Mouse (Mus musculus): Measurements from ENCODE around the gene Tex12. TPM values are rescaled to one million over a fixed set of nuclear protein-coding genes. Genes with fewer than 3 reads are reported as not detected.

Tex12 gene
- total and polyA plus RNA-seq, 2 experiments from 2014 or later = not detected

GRCm38 (mm10) chr9:50552206-50552605 lies 8.9 kb downstream of the Tex12 start:
- no peaks in the 10 kb centered on the region for H3K36me3 ChIP-seq (ENCODE audit: insufficient read depth, low read length)
- no peak overlapping the region for H3K4me3 ChIP-seq (ENCODE audit: low read depth, low read length)
- H3K27me3 ChIP-seq (ENCODE audit: insufficient read depth, low read length) = no peaks in the 10 kb centered on the region
- no peak for ATAC-seq (ENCODE audit: low FRiP score)
- WGBS = 82% methylated on average over 5 of the region's 5 CpGs
- H3K4me2 ChIP-seq (ENCODE audit: low read depth, low read length, poor library complexity, severe bottlenecking) = no peak overlapping the region
- no peak overlapping the region for H3K9ac ChIP-seq (replicated peaks; ENCODE audit: low read length, poor library complexity, severe bottlenecking)
- H3K9me3 ChIP-seq (ENCODE audit: low read length) = no peaks in the 10 kb centered on the region
- TF ChIP-seq CTCF (IDR thresholded peaks at IDR 0.05) = no peak
- H3K4me1 ChIP-seq (ENCODE audit: insufficient read depth, low read length) = no peaks in the 10 kb centered on the region
- no peak for DNase-seq (ENCODE audit: low spot score)
- H3K27ac ChIP-seq (ENCODE audit: low read depth, low read length) = no peak overlapping the region

GRCm38 (mm10) chr9:50548936-50549335 lies 12.2 kb downstream of the Tex12 start:
- DNase-seq (ENCODE audit: low spot score) = no peak
- Histone ChIP-seq H3K4me1 (ENCODE audit: insufficient read depth, low read length) (no peaks in the 10 kb centered on the region), H3K4me2 (ENCODE audit: low read depth, low read length, poor library complexity, severe bottlenecking) (no peak overlapping the region), H3K27me3 (ENCODE audit: insufficient read depth, low read length) (no peaks in the 10 kb centered on the region), H3K9me3 (ENCODE audit: low read length) (no peaks in the 10 kb centered on the region), H3K36me3 (ENCODE audit: insufficient read depth, low read length) (no peaks in the 10 kb centered on the region), H3K9ac (replicated peaks; ENCODE audit: low read length, poor library complexity, severe bottlenecking) (no peak overlapping the region), H3K27ac (ENCODE audit: low read depth, low read length) (no peak overlapping the region), H3K4me3 (ENCODE audit: low read depth, low read length) (no peak overlapping the region)
- TF ChIP-seq CTCF (IDR thresholded peaks at IDR 0.05) = no peak
- ATAC-seq (ENCODE audit: low FRiP score) = no peak
- WGBS = 92% methylated on average over 4 of the region's 4 CpGs

- Histone ChIP-seq H3K27ac (ENCODE audit: low read depth, low read length) (no peak overlapping the region), H3K36me3 (ENCODE audit: insufficient read depth, low read length) (no peaks in the 10 kb centered on the region), H3K27me3 (ENCODE audit: insufficient read depth, low read length) (no peaks in the 10 kb centered on the region), H3K9ac (replicated peaks; ENCODE audit: low read length, poor library complexity, severe bottlenecking) (no peak overlapping the region), H3K4me1 (ENCODE audit: insufficient read depth, low read length) (no peaks in the 10 kb centered on the region), H3K4me3 (ENCODE audit: low read depth, low read length) (no peak overlapping the region), H3K9me3 (ENCODE audit: low read length) (no peaks in the 10 kb centered on the region), H3K4me2 (ENCODE audit: low read depth, low read length, poor library complexity, severe bottlenecking) (no peak overlapping the region)
- DNase-seq (ENCODE audit: low spot score) = no peak
- WGBS = 38% methylated on average over 5 of the region's 5 CpGs
- no peak for ATAC-seq (ENCODE audit: low FRiP score)
- no peak for TF ChIP-seq CTCF (IDR thresholded peaks at IDR 0.05)
Observed at GRCm38 (mm10) chr9:50547859-50548478, 13.2 kb downstream of the Tex12 start.

GRCm38 (mm10) chr9:50542401-50542800 lies 18.7 kb downstream of the Tex12 start:
- no peak for TF ChIP-seq CTCF (IDR thresholded peaks at IDR 0.05)

GRCm38 (mm10) chr9:50540170-50540569 lies 21.0 kb downstream of the Tex12 start:
- H3K9ac ChIP-seq (replicated peaks; ENCODE audit: low read length, poor library complexity, severe bottlenecking) = no peak overlapping the region
- H3K27me3 ChIP-seq (ENCODE audit: insufficient read depth, low read length) = no peaks in the 10 kb centered on the region
- WGBS = 69% methylated on average over 7 of the region's 7 CpGs
- ATAC-seq (ENCODE audit: low FRiP score) (no peak), DNase-seq (ENCODE audit: low spot score) (no peak)
- no peak overlapping the region for H3K4me2 ChIP-seq (ENCODE audit: low read depth, low read length, poor library complexity, severe bottlenecking)
- no peaks in the 10 kb centered on the region for H3K9me3 ChIP-seq (ENCODE audit: low read length)
- H3K36me3 ChIP-seq (ENCODE audit: insufficient read depth, low read length) = no peaks in the 10 kb centered on the region
- H3K4me3 ChIP-seq (ENCODE audit: low read depth, low read length) = no peak overlapping the region
- H3K27ac ChIP-seq (ENCODE audit: low read depth, low read length) = no peak overlapping the region
- no peaks in the 10 kb centered on the region for H3K4me1 ChIP-seq (ENCODE audit: insufficient read depth, low read length)
- no peak for TF ChIP-seq CTCF (IDR thresholded peaks at IDR 0.05)

More at GRCm38 (mm10) chr9:50542401-50542800, 18.7 kb downstream of the Tex12 start:
- Histone ChIP-seq H3K4me1 (ENCODE audit: insufficient read depth, low read length) (no peaks in the 10 kb centered on the region), H3K36me3 (ENCODE audit: insufficient read depth, low read length) (no peaks in the 10 kb centered on the region), H3K27me3 (ENCODE audit: insufficient read depth, low read length) (no peaks in the 10 kb centered on the region), H3K9me3 (ENCODE audit: low read length) (no peaks in the 10 kb centered on the region), H3K9ac (replicated peaks; ENCODE audit: low read length, poor library complexity, severe bottlenecking) (no peak overlapping the region), H3K27ac (ENCODE audit: low read depth, low read length) (no peak overlapping the region), H3K4me2 (ENCODE audit: low read depth, low read length, poor library complexity, severe bottlenecking) (no peak overlapping the region), H3K4me3 (ENCODE audit: low read depth, low read length) (no peak overlapping the region)
- ATAC-seq (ENCODE audit: low FRiP score) = no peak
- 79% methylated on average over 9 of the region's 9 CpGs for WGBS
- DNase-seq (ENCODE audit: low spot score) = no peak

- H3K9me3 ChIP-seq (ENCODE audit: low read length) = no peaks in the 10 kb centered on the region
- H3K4me1 ChIP-seq (ENCODE audit: insufficient read depth, low read length) = no peaks in the 10 kb centered on the region
- no peak for ATAC-seq (ENCODE audit: low FRiP score)
- H3K27ac ChIP-seq (ENCODE audit: low read depth, low read length) = no peak overlapping the region
- no peak overlapping the region for H3K9ac ChIP-seq (replicated peaks; ENCODE audit: low read length, poor library complexity, severe bottlenecking)
- no peak for TF ChIP-seq CTCF (IDR thresholded peaks at IDR 0.05)
- WGBS = 89% methylated on average over 4 of the region's 4 CpGs
- no peak overlapping the region for H3K4me2 ChIP-seq (ENCODE audit: low read depth, low read length, poor library complexity, severe bottlenecking)
- no peak overlapping the region for H3K4me3 ChIP-seq (ENCODE audit: low read depth, low read length)
- H3K36me3 ChIP-seq (ENCODE audit: insufficient read depth, low read length) = no peaks in the 10 kb centered on the region
- no peak for DNase-seq (ENCODE audit: low spot score)
- H3K27me3 ChIP-seq (ENCODE audit: insufficient read depth, low read length) = no peaks in the 10 kb centered on the region
Observed at GRCm38 (mm10) chr9:50537295-50537694, 23.8 kb downstream of the Tex12 start.

Data from midbrain, postnatal 0 days (tissue).